Mouse (Mus musculus): Measurements from ENCODE around the gene Car6. TPM values are rescaled to one million over a fixed set of nuclear protein-coding genes. Genes with fewer than 3 reads are reported as not detected.

The Car6 gene
- polyA plus RNA-seq, 1 experiment from 2014 or later, result not detected

DNA sequence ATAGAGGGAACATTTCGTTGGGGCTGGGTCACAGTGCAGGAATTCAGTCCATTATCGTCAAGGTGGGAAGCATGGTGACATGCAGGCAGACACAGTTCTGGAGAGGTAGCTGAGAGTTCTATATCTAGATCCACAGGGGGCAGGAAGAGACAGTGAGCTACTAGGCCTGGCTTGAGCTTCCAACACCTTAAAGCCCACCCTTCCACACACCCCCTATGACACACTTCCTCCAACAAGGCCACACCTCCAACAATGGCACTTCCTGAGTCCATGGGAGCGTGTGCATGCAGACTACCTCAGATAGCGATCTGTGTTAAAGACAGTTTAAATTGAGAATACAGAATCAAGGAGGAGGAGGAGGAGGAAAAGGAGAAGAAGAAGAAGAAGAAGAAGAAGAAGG lies 45.4 kb downstream of the Car6 start:
- no peak overlapping the region for H3K4me3 ChIP-seq (ENCODE audit: low read length)
- H3K27ac ChIP-seq (ENCODE audit: low read length), result no peak overlapping the region
- H3K9ac ChIP-seq (ENCODE audit: low read length), result no peak overlapping the region
- no peaks in the 10 kb centered on the region for H3K9me3 ChIP-seq (ENCODE audit: control insufficient read depth, low read length)
- no peaks in the 10 kb centered on the region for H3K4me1 ChIP-seq (replicated peaks; ENCODE audit: control insufficient read depth, insufficient read depth, low read length)
- H3K36me3 ChIP-seq (ENCODE audit: control insufficient read depth, insufficient read depth, low read length), result no peaks in the 10 kb centered on the region
- H3K27me3 ChIP-seq (ENCODE audit: control insufficient read depth, insufficient read depth, low read depth, low read length), result no peaks in the 10 kb centered on the region
- H3K4me2 ChIP-seq (ENCODE audit: low read depth, low read length), result no peak overlapping the region
- WGBS, result 74% methylated on average over 4 of the region's 4 CpGs
- ATAC-seq (ENCODE audit: low read depth), result no peak

- Histone ChIP-seq H3K4me2 (ENCODE audit: low read depth, low read length) (no peak overlapping the region), H3K27me3 (ENCODE audit: control insufficient read depth, insufficient read depth, low read depth, low read length) (no peaks in the 10 kb centered on the region), H3K27ac (ENCODE audit: low read length) (no peak overlapping the region), H3K4me3 (ENCODE audit: low read length) (no peak overlapping the region), H3K4me1 (replicated peaks; ENCODE audit: control insufficient read depth, insufficient read depth, low read length) (no peaks in the 10 kb centered on the region), H3K9ac (ENCODE audit: low read length) (no peak overlapping the region), H3K9me3 (ENCODE audit: control insufficient read depth, low read length) (no peaks in the 10 kb centered on the region), H3K36me3 (ENCODE audit: control insufficient read depth, insufficient read depth, low read length) (no peaks in the 10 kb centered on the region)
- no peak for ATAC-seq (ENCODE audit: low read depth)
- WGBS, result 78% methylated on average over 4 of the region's 4 CpGs
These were observed 45.8 kb downstream of the Car6 start for GRCm38 (mm10) chr4:150155301-150155700.

- Histone ChIP-seq H3K27ac (ENCODE audit: low read length) (no peak overlapping the region), H3K4me2 (ENCODE audit: low read depth, low read length) (no peak overlapping the region), H3K27me3 (ENCODE audit: control insufficient read depth, insufficient read depth, low read depth, low read length) (no peaks in the 10 kb centered on the region), H3K9ac (ENCODE audit: low read length) (no peak overlapping the region), H3K36me3 (ENCODE audit: control insufficient read depth, insufficient read depth, low read length) (no peaks in the 10 kb centered on the region), H3K9me3 (ENCODE audit: control insufficient read depth, low read length) (no peaks in the 10 kb centered on the region), H3K4me1 (replicated peaks; ENCODE audit: control insufficient read depth, insufficient read depth, low read length) (no peaks in the 10 kb centered on the region), H3K4me3 (ENCODE audit: low read length) (no peak overlapping the region)
- 62% methylated on average over 8 of the region's 8 CpGs for WGBS
- ATAC-seq (ENCODE audit: low read depth), result peak; percentile 20; the same call in 1 of the 2 replicates
These were observed 48.6 kb downstream of the Car6 start for GRCm38 (mm10) chr4:150152483-150152882.

- Histone ChIP-seq H3K4me2 (ENCODE audit: low read depth, low read length) (no peak overlapping the region), H3K27me3 (ENCODE audit: control insufficient read depth, insufficient read depth, low read depth, low read length) (no peaks in the 10 kb centered on the region), H3K27ac (ENCODE audit: low read length) (no peak overlapping the region), H3K4me3 (ENCODE audit: low read length) (no peak overlapping the region), H3K36me3 (ENCODE audit: control insufficient read depth, insufficient read depth, low read length) (no peaks in the 10 kb centered on the region), H3K4me1 (replicated peaks; ENCODE audit: control insufficient read depth, insufficient read depth, low read length) (no peaks in the 10 kb centered on the region), H3K9ac (ENCODE audit: low read length) (no peak overlapping the region), H3K9me3 (ENCODE audit: control insufficient read depth, low read length) (no peaks in the 10 kb centered on the region)
- 71% methylated on average over 7 of the region's 7 CpGs for WGBS
- ATAC-seq (ENCODE audit: low read depth), result no peak
These were observed 50.1 kb downstream of the Car6 start for GRCm38 (mm10) chr4:150151045-150151444.

DNA sequence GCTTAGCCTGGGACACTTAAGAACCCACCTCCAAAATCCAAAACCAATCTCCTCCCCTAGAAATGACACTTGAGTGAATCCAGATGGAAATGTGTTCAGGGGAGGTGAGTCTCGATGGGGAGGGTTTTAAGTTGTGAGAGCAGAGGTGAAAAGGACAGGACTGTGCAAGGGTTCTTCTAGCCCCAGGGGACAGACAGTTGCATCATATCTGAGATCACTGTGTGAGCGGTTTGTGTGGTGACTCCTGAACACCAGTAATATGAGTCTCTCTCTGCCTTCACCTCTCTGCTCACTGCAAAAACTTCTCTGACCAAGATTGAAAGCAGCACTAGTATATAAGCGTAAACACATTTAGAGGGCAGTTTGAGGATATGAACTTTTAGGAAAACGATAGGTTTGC lies 54.8 kb downstream of the Car6 start:
- Histone ChIP-seq H3K4me2 (ENCODE audit: low read depth, low read length) (no peak overlapping the region), H3K36me3 (ENCODE audit: control insufficient read depth, insufficient read depth, low read length) (no peaks in the 10 kb centered on the region), H3K27me3 (ENCODE audit: control insufficient read depth, insufficient read depth, low read depth, low read length) (no peaks in the 10 kb centered on the region), H3K4me3 (ENCODE audit: low read length) (no peak overlapping the region), H3K9me3 (ENCODE audit: control insufficient read depth, low read length) (no peaks in the 10 kb centered on the region), H3K4me1 (replicated peaks; ENCODE audit: control insufficient read depth, insufficient read depth, low read length) (no peaks in the 10 kb centered on the region), H3K9ac (ENCODE audit: low read length) (no peak overlapping the region), H3K27ac (ENCODE audit: low read length) (no peak overlapping the region)
- WGBS, result 64% methylated on average over 4 of the region's 4 CpGs
- ATAC-seq (ENCODE audit: low read depth), result no peak

- no peak for ATAC-seq (ENCODE audit: low read depth)
- Histone ChIP-seq H3K4me1 (replicated peaks; ENCODE audit: control insufficient read depth, insufficient read depth, low read length) (no peaks in the 10 kb centered on the region), H3K27me3 (ENCODE audit: control insufficient read depth, insufficient read depth, low read depth, low read length) (no peaks in the 10 kb centered on the region), H3K36me3 (ENCODE audit: control insufficient read depth, insufficient read depth, low read length) (no peaks in the 10 kb centered on the region), H3K4me2 (ENCODE audit: low read depth, low read length) (0 out of 2 replicates have a peak overlapping the region, but pooled peaks have one; percentile 25), H3K9ac (ENCODE audit: low read length) (no peak overlapping the region), H3K9me3 (ENCODE audit: control insufficient read depth, low read length) (no peaks in the 10 kb centered on the region), H3K27ac (ENCODE audit: low read length) (no peak overlapping the region), H3K4me3 (ENCODE audit: low read length) (no peak overlapping the region)
- 26% methylated on average over 12 of the region's 12 CpGs for WGBS
These were observed 56.9 kb downstream of the Car6 start for GRCm38 (mm10) chr4:150144242-150144641.

DNA sequence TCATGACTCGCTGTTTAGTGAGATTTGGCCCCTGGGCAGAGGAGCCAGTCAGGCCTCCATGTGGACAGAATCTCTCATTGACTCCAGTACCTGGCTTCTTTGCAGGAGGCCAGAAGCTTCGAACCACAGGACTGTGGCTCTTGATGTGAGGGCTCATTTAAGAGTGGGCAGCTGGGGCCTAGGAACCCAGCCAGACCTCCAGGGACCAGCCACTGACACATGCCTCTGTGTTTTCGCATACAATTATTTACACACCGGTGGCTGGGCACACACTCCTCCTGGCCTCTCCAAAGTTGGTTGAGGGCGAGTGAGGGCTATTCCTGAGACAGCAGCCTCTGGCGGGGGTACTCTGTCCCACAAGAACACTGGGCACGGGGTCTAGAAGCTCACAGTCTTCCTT lies 60.8 kb downstream of the Car6 start:
- no peak overlapping the region for H3K27ac ChIP-seq (ENCODE audit: low read length)
- H3K9ac ChIP-seq (ENCODE audit: low read length), result no peak overlapping the region
- H3K4me3 ChIP-seq (ENCODE audit: low read length), result no peak overlapping the region
- H3K27me3 ChIP-seq (ENCODE audit: control insufficient read depth, insufficient read depth, low read depth, low read length), result no peaks in the 10 kb centered on the region
- H3K9me3 ChIP-seq (ENCODE audit: control insufficient read depth, low read length), result no peaks in the 10 kb centered on the region
- H3K36me3 ChIP-seq (ENCODE audit: control insufficient read depth, insufficient read depth, low read length), result no peaks in the 10 kb centered on the region
- 58% methylated on average over 7 of the region's 7 CpGs for WGBS
- H3K4me1 ChIP-seq (replicated peaks; ENCODE audit: control insufficient read depth, insufficient read depth, low read length), result peaks cover 12% of the 10 kb centered on the region
- H3K4me2 ChIP-seq (ENCODE audit: low read depth, low read length), result no peak overlapping the region
- ATAC-seq (ENCODE audit: low read depth), result no peak

DNA sequence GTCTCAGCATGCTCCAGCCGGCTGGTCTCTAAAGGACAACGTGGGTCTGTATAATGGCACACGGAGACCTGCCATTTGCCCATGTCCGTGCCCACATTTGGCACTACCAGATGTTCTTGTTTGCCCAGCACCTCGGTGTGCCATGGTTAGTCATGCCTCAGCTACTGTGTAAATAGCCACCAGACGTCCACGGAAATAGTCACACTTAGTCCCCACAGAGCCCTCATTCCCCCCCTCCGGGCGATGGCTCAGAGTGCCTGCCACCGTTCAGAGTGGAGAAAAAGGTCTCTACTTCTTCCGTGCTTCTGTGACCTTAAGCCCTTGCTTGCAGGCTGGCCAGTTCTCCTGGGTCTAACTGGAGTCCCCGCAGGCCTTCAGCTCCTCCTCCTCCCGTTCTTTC lies 62.0 kb downstream of the Car6 start:
- WGBS, result 52% methylated on average over 13 of the region's 13 CpGs
- Histone ChIP-seq H3K9ac (ENCODE audit: low read length) (no peak overlapping the region), H3K4me2 (ENCODE audit: low read depth, low read length) (no peak overlapping the region), H3K27me3 (ENCODE audit: control insufficient read depth, insufficient read depth, low read depth, low read length) (no peaks in the 10 kb centered on the region), H3K4me1 (replicated peaks; ENCODE audit: control insufficient read depth, insufficient read depth, low read length) (peaks cover 12% of the 10 kb centered on the region), H3K9me3 (ENCODE audit: control insufficient read depth, low read length) (no peaks in the 10 kb centered on the region), H3K27ac (ENCODE audit: low read length) (no peak overlapping the region), H3K4me3 (ENCODE audit: low read length) (no peak overlapping the region), H3K36me3 (ENCODE audit: control insufficient read depth, insufficient read depth, low read length) (no peaks in the 10 kb centered on the region)
- no peak for ATAC-seq (ENCODE audit: low read depth)

- Histone ChIP-seq H3K4me1 (replicated peaks; ENCODE audit: control insufficient read depth, insufficient read depth, low read length) (peaks cover 13% of the 10 kb centered on the region), H3K9ac (ENCODE audit: low read length) (no peak overlapping the region), H3K4me2 (ENCODE audit: low read depth, low read length) (peak overlapping the region; percentile 55), H3K4me3 (ENCODE audit: low read length) (peak overlapping the region; percentile 33), H3K27me3 (ENCODE audit: control insufficient read depth, insufficient read depth, low read depth, low read length) (no peaks in the 10 kb centered on the region), H3K36me3 (ENCODE audit: control insufficient read depth, insufficient read depth, low read length) (no peaks in the 10 kb centered on the region), H3K9me3 (ENCODE audit: control insufficient read depth, low read length) (no peaks in the 10 kb centered on the region), H3K27ac (ENCODE audit: low read length) (no peak overlapping the region)
- ATAC-seq (ENCODE audit: low read depth), result peak; percentile 86
- 12% methylated on average over 9 of the region's 9 CpGs for WGBS
These were observed 63.0 kb downstream of the Car6 start for GRCm38 (mm10) chr4:150138084-150138543.

Data from lung, embryonic 16.5 days (tissue).